Mouse (Mus musculus): ENCODE results near the gene Dusp11. TPM values are rescaled to one million over a fixed set of nuclear protein-coding genes. Genes with fewer than 3 reads are reported as not detected.

The Dusp11 gene
- polyA plus RNA-seq (2012; rRNA removed; ENCODE audit: low replicate concordance), result 40.1 and 57.4 TPM in 2 replicates

DNA sequence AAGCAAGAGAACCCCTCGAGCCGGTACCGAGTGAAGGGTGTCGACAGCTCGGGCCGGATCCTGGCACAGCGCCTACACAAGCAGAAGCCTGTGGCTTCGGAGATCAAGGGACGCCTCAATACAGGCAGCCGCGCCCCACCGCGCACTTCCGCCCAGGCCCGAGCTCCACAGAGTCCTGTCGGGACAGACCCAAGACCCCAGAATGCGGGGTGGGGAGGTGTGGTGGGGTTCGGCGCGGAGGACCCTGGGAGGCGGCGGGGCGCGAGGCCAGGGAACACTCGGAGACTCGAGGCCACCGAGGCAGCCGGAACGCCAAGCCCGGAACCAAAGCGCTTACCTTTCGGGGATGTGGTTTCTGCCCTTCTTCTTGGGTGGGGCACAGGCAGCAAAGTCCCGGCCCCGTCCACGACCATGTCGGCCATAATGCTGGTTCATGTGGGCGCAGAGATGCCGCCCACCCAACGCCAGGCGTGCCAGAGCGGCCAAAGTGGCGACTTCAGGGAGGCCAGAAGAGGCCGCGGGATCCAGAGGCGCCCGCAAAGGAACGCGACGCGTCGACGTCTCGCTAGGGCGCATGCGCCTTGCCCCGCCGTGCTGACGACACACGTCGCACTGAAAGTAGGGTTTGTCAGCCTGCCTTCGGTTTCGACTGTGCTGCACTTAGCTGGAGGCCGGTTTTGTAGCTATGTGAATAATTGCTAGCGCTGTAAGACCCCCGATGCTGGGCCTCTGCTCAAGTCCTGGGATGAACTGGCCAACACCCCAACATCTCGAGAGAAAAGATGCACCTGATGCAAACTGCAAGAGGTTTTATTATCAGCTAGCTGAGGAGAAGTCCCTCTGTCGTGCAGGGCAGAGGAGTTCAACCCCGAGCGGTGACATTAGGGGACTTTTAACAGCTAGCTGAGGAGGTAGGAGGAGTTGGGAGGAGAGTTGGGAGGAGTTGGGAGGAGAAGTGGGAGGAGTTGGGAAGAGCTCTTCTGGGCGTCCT lies at the start of gene Dusp11:
Dusp11 (minus strand) TSS at position 567 of the 991 bp plus-strand sequence.

DNA sequence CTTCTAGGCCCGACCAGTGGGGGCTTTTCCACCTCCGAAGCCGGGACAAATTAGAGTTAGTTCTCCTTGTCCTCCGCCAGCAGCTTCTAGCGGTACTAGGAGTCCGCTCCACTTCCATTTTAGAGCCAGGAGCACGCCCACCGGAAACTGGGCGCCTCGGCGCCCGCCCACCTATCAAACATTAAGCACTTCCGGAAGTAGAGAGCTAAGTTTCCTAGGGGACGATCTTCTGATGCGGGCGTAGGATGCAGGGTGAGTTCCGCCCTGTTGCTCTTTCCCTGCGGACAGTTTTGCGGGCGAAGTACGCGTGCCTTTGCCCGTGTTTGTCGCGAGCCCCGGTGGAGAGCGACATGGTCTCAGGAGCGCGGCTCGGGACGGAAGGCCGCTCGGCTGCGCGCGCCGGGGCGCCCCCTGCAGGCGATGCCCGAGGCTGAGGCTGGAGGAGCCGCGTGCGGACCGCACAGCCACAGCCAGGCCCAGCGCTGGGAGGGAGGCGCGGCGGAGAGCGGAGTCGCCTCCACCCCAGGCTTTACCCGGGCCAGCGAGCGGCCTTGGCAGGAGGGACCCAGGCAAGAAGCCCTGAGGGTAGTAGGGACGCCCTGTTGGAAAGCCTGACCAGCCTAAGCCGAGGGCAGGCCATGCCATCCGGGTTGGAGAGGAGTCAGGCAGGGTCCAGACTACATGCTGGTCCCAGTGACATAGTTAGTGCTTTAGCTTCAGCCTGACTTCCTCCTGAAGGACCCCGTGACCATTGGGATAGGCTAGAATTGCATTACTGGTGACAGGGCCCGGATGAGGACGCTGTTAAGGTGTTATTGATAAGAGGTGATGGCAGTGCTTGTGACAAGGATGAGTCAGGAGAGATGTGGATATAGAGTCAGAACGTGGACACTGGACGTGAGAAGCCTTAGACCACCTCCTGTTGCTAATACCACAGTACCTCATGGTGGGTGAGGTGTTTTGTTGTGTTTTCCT lies 45.6 kb downstream of the Dusp11 start, which contains the start of gene Nat8f1:
Nat8f1 (minus strand) TSS at position 149 of the 975 bp plus-strand sequence.

DNA sequence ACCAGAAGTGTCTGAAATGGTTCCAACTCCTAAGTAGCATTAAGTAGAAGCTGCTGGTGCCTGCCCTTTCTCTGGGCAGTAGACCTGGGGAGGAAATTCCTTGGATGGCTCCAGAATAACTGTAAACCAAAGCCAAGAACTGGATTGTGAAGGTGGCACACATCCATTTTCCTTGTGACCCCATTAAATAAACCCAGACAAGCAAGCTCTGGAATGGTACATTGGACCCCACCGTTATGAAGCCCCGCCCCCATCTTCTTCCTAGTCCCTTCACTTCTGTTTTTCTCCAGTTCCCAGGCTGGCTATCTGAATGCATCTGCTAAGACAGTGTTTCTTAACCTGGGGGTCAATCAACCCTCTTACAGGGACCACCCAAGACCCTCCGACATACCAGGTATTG lies 49.9 kb downstream of the Dusp11 start, which contains the start of gene Tprkb:
Tprkb (plus strand) TSS at position 279 of the 400 bp plus-strand sequence.

DNA sequence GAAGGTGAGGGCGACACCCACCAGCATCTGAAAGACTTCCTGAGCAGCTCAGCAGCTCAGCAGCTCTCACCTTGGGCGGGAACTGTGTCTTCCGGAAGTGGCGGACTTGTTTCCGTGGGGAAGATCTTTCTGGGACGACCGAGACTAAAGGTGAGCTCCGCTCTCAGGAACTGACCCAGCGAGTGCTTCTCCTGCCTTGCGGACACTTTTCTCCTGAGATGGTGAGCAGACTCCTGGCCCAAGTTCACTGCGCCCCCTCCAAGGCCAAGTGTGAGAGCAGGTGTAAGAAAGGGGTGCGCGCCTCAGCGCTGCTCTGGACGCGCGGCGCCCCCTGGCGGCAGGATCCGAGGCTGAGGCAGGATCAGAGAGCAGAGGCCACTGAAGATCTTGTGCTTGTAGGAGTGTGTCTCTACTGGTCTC lies 56.8 kb downstream of the Dusp11 start, which contains the start of gene Nat8f4:
Nat8f4 (minus strand) TSS at position 243 of the 420 bp plus-strand sequence.

Other genes with a start within 250 kb of the Dusp11 start
- gene Nat8f7, start 248.5 kb downstream of the Dusp11 start, polyA plus RNA-seq (2012; rRNA removed; ENCODE audit: low replicate concordance), result 1.2 and 3.3 TPM in 2 replicates
- gene Nat8f3, start 195.9 kb downstream of the Dusp11 start, polyA plus RNA-seq (2012; rRNA removed; ENCODE audit: low replicate concordance), result 1.1 and 3.3 TPM in 2 replicates
- 0.98 and 1.8 TPM in 2 replicates for gene Nat8f6, start 140.7 kb downstream of the Dusp11 start, polyA plus RNA-seq (2012; rRNA removed; ENCODE audit: low replicate concordance)
- 0.40 TPM in 1 of 2 replicates, not detected in the other for gene Nat8f5, start 140.7 kb downstream of the Dusp11 start, polyA plus RNA-seq (2012; rRNA removed; ENCODE audit: low replicate concordance)
- 0.43 and 0.75 TPM in 2 replicates for gene Nat8, start 129.6 kb downstream of the Dusp11 start, polyA plus RNA-seq (2012; rRNA removed; ENCODE audit: low replicate concordance)
- gene Nat8f2, start 92.5 kb downstream of the Dusp11 start, polyA plus RNA-seq (2012; rRNA removed; ENCODE audit: low replicate concordance), result 0.19 and 0.90 TPM in 2 replicates
- 1.4 and 3.3 TPM in 2 replicates for gene Nat8f4, start 56.8 kb downstream of the Dusp11 start, polyA plus RNA-seq (2012; rRNA removed; ENCODE audit: low replicate concordance)
- 12.6 and 21.7 TPM in 2 replicates for gene Tprkb, start 49.8 kb downstream of the Dusp11 start, polyA plus RNA-seq (2012; rRNA removed; ENCODE audit: low replicate concordance)
- 11.1 and 18.2 TPM in 2 replicates for gene Nat8f1, start 46.0 kb downstream of the Dusp11 start, polyA plus RNA-seq (2012; rRNA removed; ENCODE audit: low replicate concordance)
- not detected in 2 replicates for gene Figla, start 54.5 kb upstream of the Dusp11 start, polyA plus RNA-seq (2012; rRNA removed; ENCODE audit: low replicate concordance)
- 0.18 and 0.29 TPM in 2 replicates for gene Add2, start 67.0 kb upstream of the Dusp11 start, polyA plus RNA-seq (2012; rRNA removed; ENCODE audit: low replicate concordance)
- gene Tgfa, start 233.6 kb upstream of the Dusp11 start, polyA plus RNA-seq (2012; rRNA removed; ENCODE audit: low replicate concordance), result 3.1 and 3.5 TPM in 2 replicates

Data from mammary gland, adult 2 months (tissue).